Mouse (Mus musculus) CH12F3 (cell line): ENCODE measurements around the gene Dhrs11.
"Not testable (repeated sequence)": the region's sequence is repeated elsewhere in the genome, so short reads cannot be mapped to it uniquely, and the experiment has no call there.

Source experiments
- in situ Hi-C: fragments of 300-500 bp; cut with MboI; formaldehyde crosslinking; loops from 2 replicates; pipeline ENCODE4 v1.14.3; 2020; ENCODE audit warnings: low sequenced_read_pairs

Gene Dhrs11

DNA sequence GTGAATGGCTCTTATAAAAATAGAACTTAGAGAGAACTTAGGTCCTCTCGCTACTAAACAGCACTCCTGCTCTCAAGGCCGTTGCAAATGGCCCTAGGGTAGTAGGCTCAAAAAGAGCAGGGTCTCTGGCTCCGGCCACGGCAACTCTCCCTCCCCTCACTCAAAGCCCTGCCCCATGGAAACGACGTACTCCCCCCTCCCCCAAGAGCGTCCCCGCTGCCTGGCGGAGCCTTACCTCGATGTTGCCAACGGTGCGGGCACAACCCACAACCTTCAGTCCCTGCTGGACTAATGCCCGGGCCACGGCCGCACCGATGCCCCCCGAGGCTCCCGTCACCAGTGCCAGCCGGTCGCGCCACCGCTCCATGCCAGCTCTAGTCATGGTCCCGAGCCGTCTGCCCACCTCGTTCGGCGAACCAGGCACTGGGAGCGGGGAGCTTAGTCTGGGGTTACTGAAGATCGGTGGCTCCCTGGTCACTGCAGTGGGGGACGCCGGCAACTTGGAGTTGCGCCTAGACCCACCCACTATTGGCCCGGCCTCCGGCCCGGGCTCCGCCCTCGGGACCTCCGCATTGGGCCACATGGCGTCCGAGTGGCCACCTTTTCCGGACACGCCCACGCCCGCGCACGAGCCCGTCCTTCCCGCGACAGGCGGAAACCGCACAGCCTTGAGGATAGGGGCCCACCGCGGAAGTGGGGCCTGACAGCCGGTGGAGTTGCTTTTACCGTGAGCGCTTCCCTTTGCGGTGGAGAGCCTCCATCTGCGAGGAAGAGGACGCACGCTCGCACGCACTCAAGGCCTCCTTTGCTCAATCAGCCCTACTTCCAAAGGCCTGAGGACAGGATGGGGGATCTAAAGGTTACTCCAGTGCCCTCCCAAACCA, at the start of gene Dhrs11:
TSS of gene Dhrs11 (minus strand) at position 479 of the 884 bp plus-strand sequence.
- in situ Hi-C loops: no loop called here

DNA sequence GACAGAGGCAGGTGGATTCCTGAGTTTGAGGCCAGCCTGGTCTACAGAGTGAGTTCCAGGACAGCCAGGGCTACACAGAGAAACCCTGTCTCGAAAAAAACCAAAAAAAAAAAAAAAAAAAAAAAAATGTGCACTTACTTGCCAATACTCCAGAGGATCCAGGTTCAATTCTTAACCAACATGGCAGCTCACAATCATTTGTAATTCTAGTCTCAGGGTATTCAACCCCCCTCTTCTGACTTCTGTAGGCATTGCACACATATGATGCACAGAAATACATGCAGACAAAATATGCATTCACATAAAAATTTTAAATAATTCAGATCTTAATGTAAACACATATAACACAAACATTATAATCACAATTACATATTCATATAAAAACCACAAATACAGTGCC, 47.2 kb upstream of the Dhrs11 start:
- in situ Hi-C loops: not testable (repeated sequence)

DNA sequence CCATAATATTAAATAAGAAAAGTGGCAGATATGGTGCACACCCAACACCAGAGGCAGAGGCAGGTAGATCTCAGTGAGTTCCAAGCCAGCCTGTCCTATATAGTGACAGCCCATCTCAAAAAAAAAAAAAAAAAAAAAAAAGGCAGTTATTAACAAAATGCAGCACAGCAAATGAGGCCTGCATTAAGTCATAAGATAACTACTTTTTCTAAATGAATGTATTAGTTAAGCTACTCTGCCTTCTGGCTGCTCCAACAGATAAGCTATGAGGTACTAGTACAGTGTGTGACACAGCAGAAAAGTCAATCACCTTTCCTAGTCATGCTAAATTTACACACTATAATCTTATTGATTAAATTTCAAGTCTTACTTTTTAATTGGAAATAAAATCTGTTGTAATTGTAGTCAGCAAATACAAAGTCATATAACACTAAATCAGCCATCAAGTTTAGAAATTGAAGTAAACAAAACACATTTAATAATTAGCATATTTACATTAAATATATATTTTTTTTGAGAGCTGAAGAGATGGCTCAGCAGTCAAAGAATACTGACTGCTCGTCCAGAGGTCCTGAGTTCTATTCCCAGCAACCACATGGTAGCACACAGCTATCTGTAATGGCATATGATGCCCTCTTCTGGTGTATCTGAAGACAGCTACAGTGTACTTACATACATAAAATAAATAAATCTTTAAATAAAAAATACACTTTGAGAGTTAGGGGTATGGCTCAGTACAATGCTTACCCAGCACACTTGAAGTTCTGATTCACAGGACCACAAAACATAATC, 44.4 kb upstream of the Dhrs11 start:
- in situ Hi-C loops: no loop called here

DNA sequence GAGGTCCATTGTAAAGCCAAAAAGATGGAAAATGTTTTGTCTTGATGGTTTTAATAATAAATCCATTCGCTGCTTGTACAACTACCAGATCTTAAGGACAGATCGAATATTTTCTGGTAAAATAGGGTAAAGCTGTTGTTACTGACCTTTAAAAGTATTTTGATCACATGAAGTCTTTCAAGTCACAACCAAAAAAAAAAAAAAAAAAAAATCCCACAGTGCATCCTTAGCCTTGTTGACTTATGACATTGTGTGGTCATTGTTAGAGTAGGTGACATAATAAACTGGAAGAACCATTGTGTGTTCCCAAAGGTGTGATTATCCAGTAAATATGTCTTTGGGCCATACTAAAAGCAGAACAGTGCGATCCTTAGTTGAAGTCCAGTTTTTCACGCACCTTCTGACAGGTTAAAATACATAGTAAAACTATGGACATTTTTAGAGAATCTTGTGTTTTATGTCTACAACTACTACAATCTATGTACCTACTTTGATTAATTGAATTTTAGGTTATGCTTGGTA, 42.8 kb upstream of the Dhrs11 start:
- in situ Hi-C loops: no loop called here

DNA sequence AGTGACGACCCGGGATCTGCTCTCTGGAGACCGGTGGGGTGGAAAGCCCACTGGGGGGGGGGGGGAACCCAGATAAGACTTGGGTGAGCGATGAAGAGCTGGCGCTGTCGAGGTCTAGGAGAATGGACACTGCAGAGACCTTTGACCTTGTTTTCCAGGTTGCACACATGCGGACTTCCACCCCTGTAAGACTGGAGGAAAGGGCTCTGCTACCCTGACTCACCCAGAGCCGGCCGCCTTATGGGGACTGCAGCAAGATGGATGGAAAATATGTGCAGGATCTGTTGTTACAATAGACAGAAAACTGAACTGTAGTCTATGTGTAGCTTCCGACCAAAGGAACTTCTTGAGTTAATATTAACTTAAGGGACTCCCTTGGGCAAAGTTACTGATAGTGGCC, 42.3 kb upstream of the Dhrs11 start:
- in situ Hi-C loops: no loop called here

DNA sequence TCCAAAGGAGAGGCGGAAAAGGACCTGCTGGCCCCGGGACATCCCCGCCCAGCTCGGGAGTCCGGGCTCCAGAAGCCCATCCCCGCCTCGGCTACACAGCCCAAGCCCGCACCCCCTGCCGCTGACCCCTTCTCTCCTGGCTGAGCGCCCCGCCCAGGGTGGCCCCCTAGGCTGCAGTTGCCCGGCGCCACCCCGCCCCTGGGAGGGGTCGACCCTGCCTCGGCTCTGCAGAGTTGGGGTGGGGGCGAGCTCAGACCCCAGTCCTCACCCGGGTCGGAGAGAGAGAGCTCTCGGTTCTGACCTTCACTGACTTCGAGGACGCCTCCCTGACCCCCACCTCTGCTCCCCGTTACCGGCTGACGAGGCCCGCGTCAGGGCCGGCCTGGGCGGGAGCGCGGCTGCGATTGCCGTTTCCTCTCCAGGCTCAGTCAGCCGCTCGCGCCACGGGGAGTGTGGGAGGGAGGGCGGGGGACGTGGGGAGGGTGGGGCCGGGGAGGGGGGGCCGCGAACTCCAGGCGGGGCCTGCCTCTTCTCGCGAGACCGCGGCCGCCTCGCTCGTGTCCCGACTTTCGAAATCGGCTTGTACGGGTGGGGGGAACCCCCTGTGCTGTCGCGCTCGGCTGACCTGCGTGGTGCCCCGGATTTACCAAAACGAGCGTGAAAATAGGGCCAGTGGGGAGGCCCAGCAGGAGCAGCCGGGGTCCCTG, 41.7 kb upstream of the Dhrs11 start, which contains the start of gene Ggnbp2:
TSS of gene Ggnbp2 (minus strand) at position 481 of the 707 bp plus-strand sequence.
- in situ Hi-C loops: no loop called here

DNA sequence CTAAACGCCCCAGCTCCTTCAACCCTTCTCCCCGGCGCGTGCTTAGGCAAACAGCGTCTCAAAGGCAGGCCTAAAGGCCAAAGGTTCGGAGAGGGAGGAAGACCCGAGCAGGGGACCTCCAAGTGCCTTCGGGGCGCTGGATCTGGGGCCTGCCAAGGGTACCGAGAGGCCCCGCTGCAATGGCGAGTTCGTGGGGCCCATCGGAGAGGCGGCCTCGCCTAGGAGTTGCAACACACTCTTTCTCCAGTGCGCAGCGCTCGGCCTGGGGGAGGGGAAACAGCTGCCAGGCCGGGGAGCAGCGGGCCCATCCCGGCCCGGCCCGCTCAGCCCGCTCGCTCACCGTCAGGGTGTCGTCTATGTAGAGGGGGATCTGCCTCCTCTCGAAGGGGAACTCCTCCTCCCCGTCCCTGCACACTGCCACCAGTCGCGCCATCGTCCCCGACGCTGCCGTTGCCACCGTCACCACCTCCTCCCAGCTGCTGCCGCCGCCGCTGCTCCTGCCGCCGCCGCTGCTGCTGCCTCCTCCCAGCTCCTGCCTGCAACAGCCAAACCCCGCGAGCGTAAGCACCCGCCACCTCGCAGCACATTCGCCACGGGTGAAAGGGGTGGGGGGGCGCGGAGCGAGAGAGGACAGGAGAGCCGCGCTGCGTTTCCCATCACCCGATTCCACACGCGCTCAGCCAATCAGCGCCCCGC, 40.9 kb upstream of the Dhrs11 start:
- in situ Hi-C loops: no loop called here

DNA sequence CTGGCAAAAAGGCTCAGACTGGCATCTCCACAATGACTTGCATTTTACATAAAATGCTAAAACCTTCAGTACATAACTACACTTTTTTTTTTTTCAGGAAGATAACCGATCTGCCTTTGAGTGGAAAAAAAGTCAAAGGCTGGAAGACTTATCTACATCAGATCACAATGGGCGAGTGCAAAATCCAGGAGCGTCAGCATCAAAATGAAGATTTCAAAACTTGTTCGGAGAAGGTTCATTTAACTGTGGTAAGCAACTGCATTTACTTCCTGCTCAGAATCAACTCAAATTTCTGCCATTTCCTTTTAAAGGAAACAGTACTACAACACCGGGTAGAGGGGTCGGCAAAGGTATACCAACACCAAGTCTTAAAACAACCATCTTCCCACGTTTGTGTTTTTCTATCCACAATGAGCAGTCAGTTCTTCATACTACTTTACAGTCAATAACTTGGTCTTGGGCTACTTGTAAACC, 40.0 kb upstream of the Dhrs11 start:
- in situ Hi-C loops: no loop called here

DNA sequence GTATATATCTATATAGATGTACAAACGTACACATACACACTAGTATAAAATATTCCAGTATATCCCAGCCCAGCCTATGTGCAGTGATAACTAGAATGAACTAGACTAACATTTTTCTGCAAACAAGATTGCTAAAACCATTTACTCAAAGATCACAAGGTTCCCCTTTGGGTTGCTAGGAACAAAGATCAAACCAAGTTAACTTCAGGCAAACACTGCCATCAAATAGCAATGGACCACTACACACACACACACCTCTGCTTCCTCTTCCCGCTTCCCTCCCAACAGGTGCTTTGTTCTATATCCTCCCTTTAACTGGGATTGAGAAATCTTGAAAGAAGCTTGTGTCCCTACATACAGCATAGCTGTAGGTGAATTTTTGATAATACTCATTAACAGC, 38.8 kb upstream of the Dhrs11 start:
- in situ Hi-C loops: no loop called here

DNA sequence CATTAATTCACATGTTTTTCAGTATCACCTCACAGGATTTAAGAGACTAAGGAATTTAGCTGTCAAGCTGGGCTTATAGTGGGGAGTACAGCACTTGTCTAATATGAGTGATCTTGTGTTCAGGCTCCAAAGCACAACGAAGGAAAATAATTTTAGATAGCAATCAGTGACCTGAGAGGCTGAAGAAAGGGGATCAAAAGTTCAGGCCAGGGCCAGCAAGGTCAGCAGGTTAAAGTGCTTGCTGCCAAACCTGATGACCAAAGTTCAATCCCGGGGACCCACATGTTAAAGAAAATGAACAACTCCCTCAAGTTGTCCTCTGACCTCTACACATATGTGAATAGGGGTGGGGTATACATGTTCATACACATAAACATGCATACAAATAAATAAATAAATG, 36.5 kb upstream of the Dhrs11 start:
- in situ Hi-C loops: no loop called here

DNA sequence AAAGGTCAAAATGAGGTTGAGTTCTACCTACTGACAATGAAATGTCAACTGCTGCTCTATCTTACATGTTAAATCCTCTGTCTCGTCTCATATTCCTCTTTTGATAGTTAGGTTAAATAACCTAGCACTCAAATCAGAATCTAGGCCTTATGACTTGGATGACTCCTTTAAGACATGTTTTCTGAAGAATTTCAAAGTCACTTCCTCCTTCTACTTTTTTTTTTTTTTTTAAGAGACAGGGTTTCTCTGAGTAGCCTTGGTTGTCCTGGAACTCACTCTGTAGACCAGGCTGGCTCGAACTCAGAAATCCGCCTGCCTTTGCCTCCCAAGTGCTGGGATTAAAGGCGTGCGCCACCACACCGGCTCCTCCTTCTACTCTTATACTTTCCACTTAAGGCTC, 26.5 kb upstream of the Dhrs11 start:
- in situ Hi-C loops: no loop called here

DNA sequence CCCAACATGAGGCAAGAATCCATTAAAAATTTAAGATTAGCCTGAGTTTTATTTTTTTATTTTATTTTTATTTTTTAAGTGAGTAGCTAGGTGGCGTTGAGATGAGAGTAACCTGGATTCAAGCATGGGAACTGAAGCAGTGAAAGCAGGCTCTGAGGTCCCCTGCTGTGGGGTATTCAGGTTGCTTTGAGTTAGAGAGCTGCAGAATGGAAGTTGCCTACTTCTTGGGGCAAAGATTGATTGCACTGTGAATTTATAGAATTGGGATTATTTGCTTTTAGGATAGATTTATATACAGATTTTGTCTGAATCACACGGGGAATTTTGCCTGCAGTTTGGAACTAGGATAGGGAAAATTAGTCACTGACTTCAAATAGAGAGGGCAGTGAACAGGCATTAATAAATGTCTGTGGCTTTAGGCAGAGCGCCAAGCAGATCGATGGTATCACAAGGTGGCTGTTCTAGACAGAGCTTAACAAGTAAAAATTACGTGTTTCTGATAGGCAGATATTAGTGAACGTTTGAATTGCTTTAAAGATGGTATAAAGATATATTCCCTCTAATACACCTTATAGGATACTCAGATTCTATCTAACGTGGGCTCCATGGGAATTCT, 18.8 kb upstream of the Dhrs11 start:
- in situ Hi-C loops: no loop called here

DNA sequence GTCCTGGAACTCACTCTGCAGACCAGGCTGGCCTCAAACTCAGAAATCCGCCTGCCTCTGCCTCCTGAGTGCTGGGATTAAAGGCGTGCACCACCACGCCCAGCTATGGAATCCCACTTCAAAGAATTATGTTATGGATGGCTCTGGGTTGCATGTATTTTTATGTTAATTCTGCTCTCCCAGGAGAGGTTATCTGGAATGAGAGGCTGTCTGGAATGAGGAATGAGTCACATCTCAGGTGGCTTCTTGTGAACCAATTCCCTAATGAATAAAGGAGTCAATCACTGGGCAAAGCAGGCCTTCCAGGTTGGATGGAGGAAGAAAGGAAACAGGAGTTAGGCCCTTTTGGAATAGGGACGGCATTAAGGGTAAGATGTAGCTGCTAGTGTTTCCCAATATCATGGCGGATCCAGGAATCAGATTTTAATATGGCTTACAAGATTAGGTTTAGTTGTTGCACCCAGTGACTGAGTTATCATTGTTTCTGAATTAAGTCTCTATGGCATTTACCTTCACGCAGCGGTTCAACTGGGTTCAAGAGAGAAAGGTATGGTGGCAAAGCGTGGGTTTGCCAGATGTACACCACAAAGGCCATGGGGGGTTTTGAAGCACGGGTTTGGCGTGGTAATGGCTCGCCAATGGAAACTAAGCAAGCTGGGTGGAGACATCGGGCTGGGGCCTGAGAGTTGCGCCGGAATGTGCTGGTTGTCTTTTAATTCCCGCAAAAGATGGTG, 18.1 kb upstream of the Dhrs11 start:
- in situ Hi-C loops: no loop called here

DNA sequence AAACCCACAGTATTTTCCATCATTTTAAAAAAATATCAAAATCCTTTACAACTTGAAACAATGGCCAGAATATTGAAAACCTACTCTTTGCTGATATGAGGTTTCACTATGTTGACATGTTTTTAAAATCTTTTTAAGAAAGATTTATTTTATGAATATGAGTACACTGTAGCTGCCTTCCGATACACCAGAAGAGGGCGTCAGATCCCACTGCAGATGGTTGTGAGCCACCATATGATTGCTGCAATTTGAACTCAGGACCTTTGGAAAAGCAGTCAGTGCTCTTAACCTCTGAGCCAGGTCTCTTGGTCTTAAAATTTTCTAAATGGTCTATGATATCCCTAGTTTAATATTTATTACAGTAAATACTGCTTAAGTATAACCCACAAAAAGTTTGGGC, 10.5 kb upstream of the Dhrs11 start:
- in situ Hi-C loops: no loop called here

DNA sequence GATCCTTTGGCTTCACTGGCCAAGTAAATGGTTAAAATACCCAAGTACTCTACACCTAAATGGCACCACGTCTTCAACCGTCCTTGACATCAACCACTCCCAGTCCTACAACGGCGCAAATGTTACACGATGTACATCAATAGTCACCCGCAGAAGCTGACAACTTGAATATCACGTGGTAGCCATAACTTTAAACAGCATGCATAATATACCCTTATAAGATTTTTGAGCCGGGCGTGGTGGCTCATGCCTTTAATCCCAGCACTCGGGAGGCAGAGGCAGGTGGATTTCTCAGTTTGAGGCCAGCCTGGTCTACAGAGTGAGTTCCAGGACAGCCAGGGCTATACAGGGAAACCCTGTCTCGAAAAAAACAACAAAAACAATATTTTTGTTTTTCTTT, 701 bp upstream of the Dhrs11 start:
- in situ Hi-C loops: not testable (repeated sequence)

DNA sequence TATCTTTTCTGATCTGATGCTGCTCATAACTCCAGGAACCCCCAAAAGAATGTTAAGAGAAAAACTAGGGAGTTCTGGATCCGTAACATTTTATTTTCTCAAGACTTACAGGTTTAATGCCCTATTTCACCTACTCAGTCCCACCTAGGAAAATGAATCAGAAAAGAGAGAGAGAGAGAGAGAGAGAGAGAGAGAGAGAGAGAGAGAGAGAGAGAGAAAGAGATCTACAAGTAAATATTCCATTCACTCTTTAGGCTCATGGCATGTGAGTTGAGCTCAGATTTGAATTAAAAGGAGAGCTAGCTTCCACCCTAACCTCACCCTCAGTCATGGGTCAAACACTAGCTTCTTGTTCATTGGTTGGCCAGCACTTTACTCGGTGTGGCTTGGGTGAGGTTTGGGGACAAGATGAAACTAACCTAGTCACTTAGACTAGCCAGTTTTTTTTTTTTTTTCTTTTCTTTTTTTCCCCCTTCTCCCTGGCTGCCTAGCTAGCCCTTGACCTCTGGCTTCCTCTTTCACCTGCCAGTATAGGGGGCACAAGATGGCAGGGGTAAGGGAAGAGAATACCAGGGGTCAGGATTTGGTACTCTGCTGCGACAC, 792 bp downstream of the Dhrs11 start:
- in situ Hi-C loops: no loop called here

DNA sequence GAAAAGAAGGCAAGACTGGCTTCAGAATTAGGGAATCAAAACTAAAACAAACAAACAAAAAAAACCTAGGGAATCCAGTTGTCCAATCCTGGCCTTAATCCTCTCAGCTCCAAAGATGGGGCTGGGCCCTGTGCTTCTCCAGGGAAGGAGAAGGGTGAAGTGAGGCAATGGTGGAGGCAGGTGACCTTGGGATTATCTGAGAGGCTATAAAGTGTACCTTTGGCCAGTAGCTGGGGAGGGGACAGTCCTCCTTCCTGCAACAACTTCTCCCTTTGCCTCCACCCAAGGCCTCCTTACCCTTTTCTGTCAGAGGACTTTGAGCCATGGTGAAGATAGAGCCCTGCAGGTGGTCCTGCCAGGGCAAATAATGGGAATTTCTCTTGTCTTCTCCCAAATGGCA, 1.3 kb downstream of the Dhrs11 start:
- in situ Hi-C loops: no loop called here

DNA sequence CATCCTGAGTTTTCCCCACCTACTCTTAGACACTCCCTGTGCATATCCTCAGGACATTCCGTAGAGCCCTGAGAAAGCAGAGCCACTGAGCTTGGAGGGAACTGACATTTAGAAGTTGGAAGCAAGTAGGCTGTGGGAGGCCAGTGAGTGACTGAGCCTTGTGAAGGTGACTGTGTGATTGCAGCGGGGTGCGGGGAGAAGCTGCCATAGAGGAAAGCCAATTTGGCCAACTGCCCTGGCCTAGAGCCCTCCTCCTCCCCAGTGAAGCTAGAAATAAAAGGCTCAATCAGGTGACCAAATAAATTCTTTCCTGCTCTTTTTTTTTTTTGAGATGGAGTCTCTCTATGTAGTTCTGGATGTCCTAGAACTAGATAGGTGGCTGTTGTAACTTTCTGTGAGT, 2.6 kb downstream of the Dhrs11 start:
- in situ Hi-C loops: no loop called here

DNA sequence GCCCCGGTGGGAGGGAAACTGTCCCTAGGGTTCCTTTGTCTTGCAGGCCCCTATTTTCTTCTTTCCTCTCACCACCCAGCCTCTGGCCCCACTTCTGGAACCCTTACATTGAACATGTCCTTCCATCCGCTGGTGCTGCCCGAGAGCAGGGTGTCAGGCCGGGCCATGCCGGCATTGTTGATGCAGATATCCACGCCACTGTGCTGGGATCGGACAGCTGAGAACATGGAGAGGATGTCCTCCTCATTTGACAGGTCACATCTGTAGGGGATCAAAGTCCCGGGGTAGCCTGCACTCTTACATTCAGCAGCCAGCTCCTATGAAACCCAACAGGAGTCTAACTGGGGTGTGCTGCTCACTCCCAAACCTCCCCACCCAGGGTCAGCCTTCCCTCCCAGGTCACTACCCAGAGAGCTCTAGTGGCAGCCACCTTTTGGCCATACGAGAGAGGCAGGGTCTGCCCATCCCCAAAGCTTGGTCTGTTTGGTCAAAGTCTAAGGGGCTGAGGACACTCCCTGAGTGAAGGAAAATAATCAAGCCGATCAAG, 3.5 kb downstream of the Dhrs11 start:
- in situ Hi-C loops: no loop called here
